Mouse (Mus musculus) v-Abl transformed pro-B cells (cell line): ENCODE data around the gene Bak1.
"Not testable (repeated sequence)": the region's sequence is repeated elsewhere in the genome, so short reads cannot be mapped to it uniquely, and the experiment has no call there.

ENCODE experiments used
- in situ Hi-C, 2 experiments: fragments of 400-800 bp; cut with MboI; formaldehyde crosslinking; loops; one replicate each; pipeline ENCODE4 v1.15.1; 2025; ENCODE audit not compliant: unreplicated experiment in 2 of 2

The Bak1 gene

DNA sequence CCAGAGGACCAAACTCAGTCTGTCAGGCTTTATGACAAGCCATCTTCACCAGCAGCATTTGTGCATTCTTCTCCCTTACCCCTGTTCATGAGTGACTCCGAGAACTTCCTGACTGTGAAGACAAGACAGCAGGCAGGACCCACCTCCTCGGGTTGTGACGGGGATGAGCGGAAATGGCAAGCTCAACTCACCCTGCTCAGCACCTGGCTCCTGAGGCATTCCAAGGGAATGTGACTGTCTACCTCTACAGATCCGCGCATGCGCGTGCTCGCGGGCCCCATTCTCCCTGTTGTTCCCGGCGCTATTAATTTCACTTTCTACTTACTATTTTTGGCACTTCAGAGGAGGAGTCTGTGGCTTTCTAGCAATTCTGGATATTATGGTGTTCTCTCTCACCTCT, 28.8 kb downstream of the Bak1 start:
- in situ Hi-C loops, result loop anchor here (5.0 to 25.0 kb wide), 6 partner anchors 68 to 525 kb away; partner anchors contain the start of genes Bnip1 (in 1 of the 2) and Phf1 (in 1 of the 2)

- in situ Hi-C loops, result loop anchor here in 1 of 2 experiments (10.0 kb wide), 1 partner anchor 343 kb away; no protein-coding TSS in a partner anchor
These were observed 30.5 kb downstream of the Bak1 start for GRCm38 (mm10) chr17:26998283-26998682.

GRCm38 (mm10) chr17:26997661-26998060, 31.1 kb downstream of the Bak1 start:
- in situ Hi-C loops, result loop anchor here in 1 of 2 experiments (10.0 kb wide), 1 partner anchor 343 kb away; no protein-coding TSS in a partner anchor

- in situ Hi-C loops, result loop anchor here in 1 of 2 experiments (10.0 kb wide), 1 partner anchor 341 kb away; no protein-coding TSS in a partner anchor
These were observed 33.2 kb downstream of the Bak1 start for GRCm38 (mm10) chr17:26995562-26995961.

DNA sequence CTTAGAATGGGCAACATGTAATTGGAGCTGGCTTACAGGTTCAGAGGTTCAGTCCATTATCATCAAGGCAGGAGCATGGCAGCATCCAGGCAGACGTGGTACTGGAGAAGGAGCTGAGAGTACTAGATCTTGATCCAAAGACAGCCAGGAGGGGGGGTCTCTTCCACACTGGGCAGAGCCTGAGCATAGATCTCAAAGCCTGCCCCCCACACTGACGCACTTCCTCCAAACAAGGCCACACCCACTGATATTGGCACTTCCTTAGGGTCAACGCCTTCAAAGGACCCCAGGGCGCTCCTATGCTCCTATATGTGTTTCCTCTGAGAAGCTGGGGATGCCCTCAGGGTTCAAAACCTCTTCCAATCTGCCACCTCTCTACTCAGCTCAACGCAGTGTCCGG, 33.8 kb downstream of the Bak1 start:
- in situ Hi-C loops, result loop anchor here in 1 of 2 experiments (10.0 kb wide), 1 partner anchor 340 kb away; no protein-coding TSS in a partner anchor

- in situ Hi-C loops, result loop anchor here in 1 of 2 experiments (10.0 kb wide), 1 partner anchor 340 kb away; no protein-coding TSS in a partner anchor
These were observed 34.4 kb downstream of the Bak1 start for GRCm38 (mm10) chr17:26994410-26994809.

GRCm38 (mm10) chr17:26990521-26990920, 38.3 kb downstream of the Bak1 start:
- in situ Hi-C loops, result loop anchor here in 1 of 2 experiments (10.0 kb wide), 1 partner anchor 336 kb away; no protein-coding TSS in a partner anchor

GRCm38 (mm10) chr17:26985503-26986179, 43.2 kb downstream of the Bak1 start:
- in situ Hi-C loops, result no loop called here

DNA sequence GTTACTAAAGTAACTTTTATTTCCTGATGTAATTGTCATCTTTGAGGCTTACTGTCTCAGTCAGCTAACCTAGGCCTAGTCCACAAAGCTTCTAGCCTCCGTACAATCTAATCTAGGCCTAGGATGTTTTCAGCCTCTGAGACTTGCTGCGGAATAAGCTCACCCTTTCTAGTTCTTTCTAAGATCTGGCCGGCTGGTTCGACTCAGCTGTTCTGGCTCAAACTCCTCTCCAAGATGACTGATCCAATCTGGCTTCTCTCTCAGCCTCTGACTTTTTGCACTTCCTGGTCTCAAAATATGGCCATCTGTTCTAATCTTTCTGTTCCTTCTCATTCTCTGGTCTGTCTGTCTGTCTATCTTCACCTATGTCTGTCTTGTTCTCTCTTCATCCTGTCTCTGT, 45.4 kb downstream of the Bak1 start:
- in situ Hi-C loops, result loop anchor here in 1 of 2 experiments (5.0 kb wide), 1 partner anchor 41 kb away; the partner anchor contains the start of gene Syngap1

GRCm38 (mm10) chr17:26981050-26981449, 47.8 kb downstream of the Bak1 start:
- in situ Hi-C loops, result loop anchor here in 1 of 2 experiments (5.0 kb wide), 1 partner anchor 39 kb away; the partner anchor contains the start of gene Syngap1

- in situ Hi-C loops, result no loop called here
These were observed 49.4 kb downstream of the Bak1 start for GRCm38 (mm10) chr17:26979426-26979825.

- in situ Hi-C loops, result not testable (repeated sequence)
These were observed 51.5 kb downstream of the Bak1 start for GRCm38 (mm10) chr17:26977354-26977753.

DNA sequence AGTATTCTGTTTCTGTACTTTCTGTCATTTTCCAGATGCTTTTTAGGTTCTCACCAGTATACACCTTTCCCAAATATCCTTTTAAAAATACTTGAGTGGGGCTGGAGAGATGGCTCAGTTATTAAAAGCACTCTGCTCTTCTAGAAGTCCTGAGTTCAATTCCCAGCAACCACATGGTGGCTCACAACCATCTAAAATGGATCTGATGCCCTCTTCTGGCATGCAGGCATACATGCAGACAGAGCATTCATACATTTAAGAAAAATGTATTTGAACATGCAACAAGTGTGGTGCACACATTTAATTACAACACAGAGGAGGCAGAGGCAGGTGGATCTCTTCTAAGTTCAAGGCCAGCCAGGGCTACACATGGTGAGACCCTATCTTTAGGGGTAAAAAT, 53.4 kb downstream of the Bak1 start:
- in situ Hi-C loops, result no loop called here

DNA sequence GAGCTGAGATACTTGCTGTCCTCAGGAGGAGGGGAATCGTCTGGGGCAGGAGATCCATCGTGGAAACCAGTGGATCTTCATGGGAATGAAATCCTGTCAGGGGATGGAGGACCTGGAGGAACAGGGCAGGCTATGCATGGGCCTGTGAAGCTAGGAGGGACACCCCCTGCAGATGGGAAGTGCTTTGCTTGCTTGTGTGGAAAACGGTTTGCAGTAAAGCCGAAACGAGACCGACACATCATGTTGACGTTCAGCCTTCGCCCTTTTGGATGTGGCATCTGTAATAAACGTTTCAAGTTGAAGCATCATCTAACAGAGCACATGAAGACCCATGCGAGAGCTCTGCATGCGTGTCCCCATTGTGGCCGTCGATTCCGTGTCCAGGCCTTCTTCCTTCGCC, 54.3 kb downstream of the Bak1 start:
- in situ Hi-C loops, result no loop called here

DNA sequence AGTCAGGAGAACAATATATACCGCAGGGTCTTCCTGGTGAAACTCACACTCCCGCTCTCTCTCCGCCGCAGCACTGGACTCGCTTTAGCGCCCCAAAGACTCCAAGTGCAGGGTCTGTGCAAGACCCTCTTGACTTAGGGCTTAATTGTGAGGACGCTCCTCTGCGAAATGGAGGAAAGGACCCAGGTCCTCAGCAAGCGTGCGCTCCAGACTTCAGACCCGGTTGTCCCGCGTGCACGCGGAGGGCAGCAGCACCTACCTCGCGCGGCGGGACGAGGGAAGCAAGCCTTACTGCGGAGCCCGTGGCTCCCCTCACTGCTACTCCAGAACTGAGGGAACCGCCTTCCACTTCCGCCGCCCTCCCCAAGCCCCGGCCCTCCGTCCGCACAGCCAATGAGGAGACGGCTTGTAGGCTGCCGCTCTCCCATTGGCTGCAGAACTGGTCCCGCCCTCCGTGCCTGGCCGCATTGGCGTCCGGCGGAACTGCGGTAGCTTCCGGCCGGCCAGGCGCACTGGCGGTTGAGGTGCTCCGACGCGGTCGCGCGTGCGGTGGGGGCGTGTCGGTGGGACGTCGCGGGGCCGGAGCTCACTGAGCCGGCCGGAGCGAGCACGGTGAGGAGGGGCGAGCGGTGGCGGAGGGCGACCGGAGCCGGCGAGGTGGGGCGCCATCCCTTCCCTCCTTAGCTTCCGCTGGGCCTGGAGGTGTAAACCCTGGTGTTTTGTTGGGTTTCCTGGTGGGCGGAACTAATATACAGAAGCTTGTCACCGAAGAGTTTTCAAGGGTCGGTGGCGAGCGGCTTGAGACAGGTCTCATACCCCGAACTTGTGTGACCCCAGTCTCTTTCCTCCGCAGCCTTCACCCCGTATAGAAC, 55.9 kb downstream of the Bak1 start, which contains the start of gene Zbtb9:
Gene Zbtb9, plus strand, starts transcription at position 465 of the 872 bp plus-strand sequence.
- in situ Hi-C loops, result no loop called here

DNA sequence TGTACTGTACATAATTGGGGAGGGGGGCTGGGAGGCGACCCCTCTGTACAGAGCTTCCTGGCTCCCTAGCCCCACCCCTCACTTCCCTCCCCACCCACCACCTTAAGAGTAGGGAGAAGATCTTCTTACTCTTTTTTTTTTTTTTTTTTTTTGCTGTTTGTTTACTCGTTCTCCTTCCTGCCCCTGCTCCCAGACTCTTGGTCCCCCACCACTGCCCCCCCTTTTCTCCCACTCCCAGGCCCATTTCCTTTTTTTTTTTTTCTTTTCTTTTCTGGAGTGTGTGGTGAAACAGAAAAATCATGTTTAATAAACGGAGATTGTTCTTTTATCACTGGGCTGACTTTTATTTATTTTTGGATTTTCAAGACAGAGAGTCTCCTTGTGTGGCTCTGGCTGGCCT, 56.7 kb downstream of the Bak1 start:
- in situ Hi-C loops, result no loop called here

GRCm38 (mm10) chr17:26971247-26971905, 57.4 kb downstream of the Bak1 start:
- in situ Hi-C loops, result no loop called here

DNA sequence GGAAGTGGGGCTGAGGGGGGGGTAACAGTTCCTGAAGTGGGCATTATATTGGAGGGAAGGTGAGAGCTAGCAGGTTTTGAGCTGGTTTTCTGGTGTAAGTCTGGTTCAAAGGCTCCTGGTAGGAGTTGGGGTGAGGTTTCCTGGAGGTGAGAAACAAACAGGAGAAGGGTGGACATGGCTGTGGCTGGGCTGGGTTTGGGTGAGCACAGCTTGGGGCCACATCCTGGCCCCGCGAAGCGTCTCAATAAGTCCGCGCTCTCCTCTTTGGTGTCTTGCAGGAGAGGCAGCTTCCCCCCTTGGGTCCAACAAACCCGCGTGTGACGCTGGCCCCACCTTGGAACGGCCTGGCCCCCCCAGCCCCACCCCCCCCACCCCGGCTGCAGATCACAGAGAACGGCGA, 58.6 kb downstream of the Bak1 start:
- in situ Hi-C loops, result no loop called here
